Mouse (Mus musculus) MEL-GATA-1-ER (cell line): ENCODE data around the gene Grid2ip.
"Not testable (repeated sequence)": the region's sequence is repeated elsewhere in the genome, so short reads cannot be mapped to it uniquely, and the experiment has no call there.

Source experiments
- DNase-seq: peaks from one replicate; pipeline ENCODE4 v3.0.0-alpha.2; 2012; ENCODE audit warnings: low read depth; ENCODE audit errors: extremely low read depth

Grid2ip gene

GRCm38 (mm10) chr5:143363678-143364615, 6.8 kb downstream of the Grid2ip start:
- no peak for DNase-seq

- no peak for DNase-seq
These were observed 10.8 kb downstream of the Grid2ip start for GRCm38 (mm10) chr5:143367931-143368330.

- DNase-seq = no peak
These were observed 12.6 kb downstream of the Grid2ip start for GRCm38 (mm10) chr5:143369611-143370255.

- DNase-seq = no peak
These were observed 13.4 kb downstream of the Grid2ip start for GRCm38 (mm10) chr5:143370416-143371145.

GRCm38 (mm10) chr5:143371146-143371510, 14.0 kb downstream of the Grid2ip start:
- DNase-seq = no peak

GRCm38 (mm10) chr5:143372818-143373217, 15.7 kb downstream of the Grid2ip start:
- DNase-seq = no peak

- no peak for DNase-seq
These were observed 18.1 kb downstream of the Grid2ip start for GRCm38 (mm10) chr5:143375242-143375641.

- DNase-seq = peak; percentile 14
These were observed 19.0 kb downstream of the Grid2ip start for GRCm38 (mm10) chr5:143376156-143376555.

- DNase-seq = no peak
These were observed 29.9 kb downstream of the Grid2ip start for GRCm38 (mm10) chr5:143386797-143387621.

GRCm38 (mm10) chr5:143394184-143394583, 37.0 kb downstream of the Grid2ip start:
- DNase-seq = no peak

GRCm38 (mm10) chr5:143394966-143395365, 37.8 kb downstream of the Grid2ip start:
- DNase-seq = not testable (repeated sequence)

- no peak for DNase-seq
These were observed 38.5 kb downstream of the Grid2ip start for GRCm38 (mm10) chr5:143395649-143396048.

GRCm38 (mm10) chr5:143400501-143400900, 43.4 kb downstream of the Grid2ip start:
- no peak for DNase-seq

GRCm38 (mm10) chr5:143401556-143401955, 44.4 kb downstream of the Grid2ip start:
- peak; percentile 56 for DNase-seq

- DNase-seq = no peak
These were observed 46.3 kb downstream of the Grid2ip start, which contains the start of gene Kdelr2 for GRCm38 (mm10) chr5:143403221-143404147. Kdelr2 (plus strand) TSS chr5:143403838.

- DNase-seq = no peak
These were observed 47.2 kb downstream of the Grid2ip start for GRCm38 (mm10) chr5:143404148-143404930.

- DNase-seq = no peak
These were observed 48.1 kb downstream of the Grid2ip start for GRCm38 (mm10) chr5:143405200-143405599.

- DNase-seq = no peak
These were observed 49.4 kb downstream of the Grid2ip start for GRCm38 (mm10) chr5:143406548-143406947.

- DNase-seq = peak; percentile 97
These were observed 52.1 kb downstream of the Grid2ip start for GRCm38 (mm10) chr5:143409239-143409638.
